Mouse (Mus musculus) central nervous system, embryonic 11.5 days (tissue): ENCODE measurements around the gene Kcnh2. TPM values are rescaled to one million over a fixed set of nuclear protein-coding genes. Genes with fewer than 3 reads are reported as not detected.

Source experiments
- polyA plus RNA-seq: library from polyadenylated mRNA; depleted of rRNA; stranded (reverse); fragments of >200 nt; gene quantifications from 2 replicates; pipeline ENCODE4 v1.2.3, GENCODE M21; 2012; rRNA removed

Gene Kcnh2
- 24.6 and 31.4 TPM in 2 replicates for polyA plus RNA-seq

DNA sequence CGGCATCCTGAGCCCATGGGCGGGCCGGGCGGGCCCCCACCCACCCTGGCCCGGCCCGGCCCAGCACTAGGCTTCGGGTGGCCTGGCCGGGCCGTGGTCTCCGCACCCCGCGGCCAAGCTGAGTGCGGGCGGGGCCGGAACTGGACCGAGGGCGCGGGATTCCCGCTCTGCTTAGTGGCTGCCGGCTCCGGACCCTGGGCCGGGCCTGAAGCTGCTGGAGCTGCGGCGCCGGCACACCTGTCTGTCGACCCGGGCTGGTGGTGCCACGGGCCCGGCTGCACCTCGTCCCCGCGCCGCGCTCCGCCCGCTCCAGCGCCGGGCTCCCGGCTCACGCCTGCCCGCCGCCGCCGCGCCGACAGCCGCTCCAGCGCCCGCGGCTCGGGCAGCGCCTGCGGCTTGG, at the start of gene Kcnh2:
Gene Kcnh2 (minus strand): TSS at position 327 of the 400 bp plus-strand sequence.

GRCm38 (mm10) chr5:24393392-24393997, 42.1 kb upstream of the Kcnh2 start, which contains the start of gene Abcb8:
Abcb8 (plus strand) TSS chr5:24393663.

DNA sequence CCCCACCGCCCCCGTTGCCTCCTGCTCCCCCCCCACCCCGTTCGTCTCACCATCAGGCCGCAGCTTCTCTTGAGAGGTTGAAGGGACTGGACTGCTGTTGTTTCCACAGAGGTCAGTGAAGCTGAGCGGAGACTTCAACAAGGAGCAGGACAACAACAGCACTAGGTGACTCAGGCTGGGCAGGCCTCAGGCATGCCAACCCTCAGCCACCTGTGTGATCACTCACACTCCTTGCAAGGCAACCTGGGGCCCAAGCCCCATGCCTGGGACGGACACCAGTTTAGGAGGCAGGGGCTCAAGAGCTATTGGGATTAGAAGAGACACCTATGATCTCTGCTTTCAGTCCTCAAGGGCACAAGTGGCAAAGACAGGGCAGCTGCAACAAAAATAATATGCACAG, 40.5 kb upstream of the Kcnh2 start, which contains the start of gene Atg9b:
Gene Atg9b (minus strand): TSS at position 280 of the 400 bp plus-strand sequence.

DNA sequence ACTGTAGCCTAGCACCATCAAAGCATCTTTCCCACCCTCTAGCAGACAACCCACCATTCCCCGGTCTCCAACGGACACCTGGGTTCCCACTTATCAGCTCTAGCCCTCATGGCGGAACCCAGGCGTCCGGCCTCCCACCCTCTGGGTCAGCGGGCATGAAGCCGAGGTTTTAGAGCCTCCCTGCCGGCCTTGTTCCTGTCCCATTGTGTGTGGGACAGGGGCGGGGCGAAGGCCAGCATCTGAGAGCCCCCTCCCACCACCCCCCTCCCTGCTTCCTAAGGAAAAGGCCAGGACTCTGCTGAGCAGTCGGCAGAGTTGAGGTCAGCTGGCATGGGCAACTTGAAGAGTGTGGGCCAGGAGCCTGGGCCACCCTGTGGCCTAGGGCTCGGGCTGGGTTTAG, 13.1 kb upstream of the Kcnh2 start, which contains the start of gene Nos3:
Gene Nos3 (plus strand): TSS at position 303 of the 400 bp plus-strand sequence.

Other genes starting within 250 kb of the Kcnh2 start
- gene Nupl2, start 186.6 kb downstream of the Kcnh2 start, polyA plus RNA-seq, result 9.9 and 11.5 TPM in 2 replicates
- 6.3 and 7.0 TPM in 2 replicates for gene Nos3, start 13.2 kb upstream of the Kcnh2 start, polyA plus RNA-seq
- 0.38 and 0.76 TPM in 2 replicates for gene Atg9b, start 40.5 kb upstream of the Kcnh2 start, polyA plus RNA-seq
- 38.0 and 40.4 TPM in 2 replicates for gene Abcb8, start 42.1 kb upstream of the Kcnh2 start, polyA plus RNA-seq
- 0.61 and 2.1 TPM in 2 replicates for gene Asic3, start 61.8 kb upstream of the Kcnh2 start, polyA plus RNA-seq
- gene Cdk5, start 71.9 kb upstream of the Kcnh2 start, polyA plus RNA-seq, result 80.4 and 94.6 TPM in 2 replicates
- gene Slc4a2, start 72.2 kb upstream of the Kcnh2 start, polyA plus RNA-seq, result 42.8 and 52.9 TPM in 2 replicates
- 105 and 166 TPM in 2 replicates for gene Fastk, start 93.7 kb upstream of the Kcnh2 start, polyA plus RNA-seq
- gene Tmub1, start 96.2 kb upstream of the Kcnh2 start, polyA plus RNA-seq, result 20.9 and 24.5 TPM in 2 replicates
- gene Agap3, start 100.6 kb upstream of the Kcnh2 start, polyA plus RNA-seq, result 123 and 155 TPM in 2 replicates
- 0.43 and 0.80 TPM in 2 replicates for gene Gbx1, start 175.6 kb upstream of the Kcnh2 start, polyA plus RNA-seq
- 0.36 and 0.98 TPM in 2 replicates for gene Asb10, start 189.4 kb upstream of the Kcnh2 start, polyA plus RNA-seq
- 0.14 and 0.21 TPM in 2 replicates for gene 4931409K22Rik, start 205.2 kb upstream of the Kcnh2 start, polyA plus RNA-seq
- 92.7 and 95.7 TPM in 2 replicates for gene Abcf2, start 225.9 kb upstream of the Kcnh2 start, polyA plus RNA-seq
- gene Chpf2, start 235.1 kb upstream of the Kcnh2 start, polyA plus RNA-seq, result 20.2 and 22.1 TPM in 2 replicates